Mouse (Mus musculus) lung, adult 2 months (tissue): ENCODE results near the gene Olfr556.

Experiments
- CTCF ChIP-seq: fragments of 200-500 bp; IDR thresholded peaks from 2 replicates; pipeline ENCODE4 v1.5.1; 2011; ENCODE audit warnings: mild to moderate bottlenecking, low read length, control low read depth; ENCODE audit not compliant: insufficient read depth
- POLR2A ChIP-seq: fragments of 200-500 bp; IDR thresholded peaks from 2 replicates; pipeline ENCODE4 v1.6.1; 2011; ENCODE audit warnings: low read depth, mild to moderate bottlenecking, control low read depth, low read length, borderline replicate concordance; ENCODE audit errors: extremely low read depth

DNA sequence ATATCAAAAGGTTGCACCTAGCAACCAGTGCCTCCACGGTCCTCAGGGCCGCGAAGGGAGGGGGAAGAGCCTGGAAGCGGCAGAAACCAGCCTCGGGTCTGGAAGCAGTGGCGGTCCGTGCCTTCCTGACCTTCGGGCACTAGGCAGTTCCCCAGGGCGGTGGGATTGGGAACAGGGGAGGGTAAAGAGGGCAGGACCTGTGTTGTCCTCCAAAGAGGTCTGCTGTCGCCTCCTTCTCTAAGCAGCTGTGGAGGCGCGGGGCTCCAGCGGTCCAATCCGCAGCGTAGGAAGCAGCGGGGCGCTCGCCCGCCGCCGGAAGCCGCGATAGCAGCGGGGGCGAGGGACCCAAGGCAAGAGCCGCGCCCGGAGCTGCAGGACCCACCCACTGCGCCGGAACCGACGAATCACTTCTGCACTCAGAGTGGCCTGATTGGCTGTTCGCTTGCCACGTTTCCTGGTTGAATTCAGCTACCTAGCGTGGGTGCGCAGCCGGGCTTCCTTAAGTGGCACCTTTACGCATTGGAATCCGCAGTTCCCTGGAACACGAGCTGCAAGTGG, 22.3 kb downstream of the Olfr556 start, which contains the start of gene Trim68:
- TF ChIP-seq CTCF (no peak), POLR2A (peak; percentile 58; the same call in 1 of the 2 replicates)
